Mouse (Mus musculus) spleen, adult 2 months (tissue): Measurements from ENCODE around the gene Sik1.

Experiments
- CTCF ChIP-seq: fragments of 200-500 bp; IDR thresholded peaks from 2 replicates; pipeline ENCODE4 v1.5.1; 2011; ENCODE audit warnings: mild to moderate bottlenecking, inconsistent platforms; ENCODE audit not compliant: insufficient read depth, insufficient read length, insufficient replicate concordance; ENCODE audit errors: extremely low read depth
- POLR2A ChIP-seq: fragments of 200-500 bp; IDR thresholded peaks from 2 replicates; pipeline ENCODE4 v1.6.1; 2011; ENCODE audit warnings: low read depth, low read length, inconsistent platforms

DNA sequence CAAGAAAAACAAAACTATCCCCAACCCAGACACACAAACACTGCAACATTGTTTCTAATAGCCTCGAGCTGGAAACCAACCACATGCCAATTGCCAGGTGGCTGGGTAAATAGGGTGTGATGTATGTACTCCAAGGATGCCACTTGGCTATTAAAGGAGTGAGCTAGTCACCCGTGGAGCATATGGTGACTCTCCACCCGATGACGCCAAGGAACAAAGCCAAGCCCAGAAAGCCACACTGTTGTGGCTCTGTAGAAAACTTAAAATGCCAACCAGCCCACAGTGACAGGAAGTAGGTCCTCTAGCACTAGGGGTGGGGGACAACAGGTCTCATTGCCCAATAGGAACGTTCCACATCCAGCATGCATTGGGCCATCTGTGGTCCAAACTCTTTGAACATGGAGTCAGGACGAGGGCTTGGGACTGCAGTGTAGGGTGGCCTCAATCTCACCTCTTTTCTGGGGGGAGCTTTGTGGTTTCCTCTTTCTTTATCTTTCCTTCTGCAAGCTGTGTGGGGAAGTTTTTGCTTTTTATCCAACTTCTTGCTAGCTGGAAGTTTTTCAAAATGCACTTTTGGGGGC lies 15.1 kb downstream of the Sik1 start:
- TF ChIP-seq POLR2A (no peak), CTCF (no peak)
